Mouse (Mus musculus) bone marrow, adult 2 months (tissue): ENCODE measurements around the gene Pam16.

ENCODE experiments used
- CTCF ChIP-seq: fragments of 200-500 bp; IDR thresholded peaks from 2 replicates; pipeline ENCODE4 v1.5.1; 2011; ENCODE audit warnings: low read length, control low read depth; ENCODE audit not compliant: control insufficient read depth, insufficient read depth
- POLR2A ChIP-seq: fragments of 200-500 bp; IDR thresholded peaks from 2 replicates; pipeline ENCODE4 v1.6.1; 2011; ENCODE audit warnings: low read depth, mild to moderate bottlenecking, control low read depth, low read length, borderline replicate concordance; ENCODE audit not compliant: control insufficient read depth

GRCm38 (mm10) chr16:4576873-4577272 lies 47.9 kb downstream of the Pam16 start:
- no peak for TF ChIP-seq CTCF
- no peak for TF ChIP-seq POLR2A
